In the genomic region with DNA sequence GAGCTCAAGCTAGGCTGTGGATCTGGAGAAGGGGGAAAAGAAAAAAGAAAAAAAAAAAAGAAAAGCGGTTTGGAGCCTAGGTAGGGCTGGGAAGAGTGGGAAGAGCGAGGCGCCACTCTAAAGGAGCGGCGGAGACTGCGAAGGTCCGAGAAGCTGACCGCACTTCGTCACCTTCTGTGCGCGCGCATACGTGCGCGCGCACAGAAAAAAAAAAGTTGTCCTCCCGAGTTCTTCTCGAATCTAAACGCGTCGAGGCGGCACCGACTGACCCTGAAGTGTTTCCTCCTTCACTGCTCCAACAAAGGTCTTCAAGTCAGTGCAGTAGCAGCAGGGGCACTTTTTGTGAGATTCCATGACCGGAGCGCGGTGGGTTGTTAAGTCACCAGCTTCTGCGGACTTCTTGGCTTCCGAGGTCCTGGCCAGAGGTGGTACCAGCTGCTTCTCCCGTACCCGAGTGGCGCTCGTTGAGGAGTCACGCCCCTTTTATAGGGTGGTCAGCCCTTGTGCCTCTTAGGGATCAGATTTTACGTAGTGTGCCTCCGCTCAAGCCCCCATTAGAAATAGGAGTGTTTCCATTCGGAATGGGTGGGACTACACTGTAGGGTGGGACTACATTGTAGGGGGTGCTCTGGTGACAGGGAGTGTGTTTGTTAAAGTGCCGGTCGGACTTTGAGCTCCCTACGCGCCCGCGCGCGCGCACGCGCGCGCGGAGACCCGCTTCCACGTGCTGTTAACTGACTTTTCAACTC, we compare ENCODE assay signal across 9 mouse cellular contexts. TPM values are rescaled to one million over a fixed set of nuclear protein-coding genes. Genes with fewer than 3 reads are reported as not detected.
DNase-seq lines count a peak whose midpoint lies in the region; ATAC-seq and TF ChIP-seq lines count a peak whose summit lies in the region.
"Had no signal": no experiment of that assay in that cellular context is flagged by ENCODE, and none has a peak within 500 bp of the region (broad histone marks: within the 10 kb centered on the region; RNA-seq: fewer than 3 reads in every experiment).

No protein-coding gene starts in this region.

- WGBS in lung, embryonic 14.5 days: 18% methylated on average over 49 of the region's 52 CpGs
- WGBS in embryonic facial prominence, embryonic 13.5 days: 33% methylated on average over 52 of the region's 52 CpGs
- WGBS in intestine, embryonic 14.5 days: 18% methylated on average over 50 of the region's 52 CpGs
- 22% methylated on average over 52 of the region's 52 CpGs for WGBS in neural tube, embryonic 15.5 days

- H3K36me3 ChIP-seq in lung, embryonic 14.5 days (ENCODE audit: insufficient read depth): no peaks in the 10 kb centered on the region
- no peaks in the 10 kb centered on the region for H3K36me3 ChIP-seq in embryonic facial prominence, embryonic 13.5 days
- H3K36me3 ChIP-seq in intestine, embryonic 14.5 days (ENCODE audit: control insufficient read depth, insufficient read depth, low read length): no peaks in the 10 kb centered on the region
- H3K36me3 ChIP-seq in neural tube, embryonic 15.5 days: no peaks in the 10 kb centered on the region

- peak overlapping the region; percentile 41 for H3K4me2 ChIP-seq in lung, embryonic 14.5 days
- peak overlapping the region; percentile 44 for H3K4me2 ChIP-seq in embryonic facial prominence, embryonic 13.5 days
- peak overlapping the region; percentile 25; the same call in 1 of the 2 replicates for H3K4me2 ChIP-seq in intestine, embryonic 14.5 days (ENCODE audit: low read length)
- peak overlapping the region; percentile 23 for H3K4me2 ChIP-seq in neural tube, embryonic 15.5 days

- peak; percentile 21 for DNase-seq in lung, embryonic 14.5 days
- no peak for DNase-seq in lung, postnatal 10 days
- DNase-seq in intestine, embryonic 14.5 days (ENCODE audit: low spot score): no peak
- no peak for DNase-seq in cerebellum, postnatal 14 days
- DNase-seq in adrenal gland, postnatal 4 days (ENCODE audit: low spot score in 2 of 2): no peak
- DNase-seq: kidney, postnatal 25 days; thymus, postnatal 25 days had no signal

- TF ChIP-seq CTCF in lung, embryonic 14.5 days (IDR thresholded peaks at IDR 0.05; ENCODE audit: low read depth): no peak

- 0 out of 2 replicates have a peak, but pooled peaks have one; percentile 25 for ATAC-seq in lung, embryonic 14.5 days (ENCODE audit: insufficient read depth)
- ATAC-seq in embryonic facial prominence, embryonic 13.5 days (ENCODE audit: insufficient number of reproducible peaks, insufficient read depth, low FRiP score, low TSS enrichment, low read depth): 0 out of 2 replicates have a peak, but pooled peaks have one; percentile 52
- no peak for ATAC-seq in intestine, embryonic 14.5 days (replicated peaks; ENCODE audit: low FRiP score, low TSS enrichment, low read depth)
- no peak for ATAC-seq in neural tube, embryonic 15.5 days (ENCODE audit: low FRiP score)

- H3K4me3 ChIP-seq in lung, embryonic 14.5 days (ENCODE audit: low read depth, low read length): peak overlapping the region; percentile 20
- 0 out of 2 replicates have a peak overlapping the region, but pooled peaks have one; percentile 4 for H3K4me3 ChIP-seq in embryonic facial prominence, embryonic 13.5 days
- peak overlapping the region; percentile 18; the same call in 1 of the 2 replicates for H3K4me3 ChIP-seq in intestine, embryonic 14.5 days (ENCODE audit: low read depth, low read length)
- peak overlapping the region; percentile 3; the same call in 1 of the 2 replicates for H3K4me3 ChIP-seq in neural tube, embryonic 15.5 days (replicated peaks)

- H3K27ac ChIP-seq in lung, embryonic 14.5 days (ENCODE audit: low read depth): no peak overlapping the region
- H3K27ac ChIP-seq in embryonic facial prominence, embryonic 13.5 days: no peak overlapping the region
- no peak overlapping the region for H3K27ac ChIP-seq in intestine, embryonic 14.5 days (ENCODE audit: low read depth)
- H3K27ac ChIP-seq in neural tube, embryonic 15.5 days (replicated peaks): no peak overlapping the region

- no peaks in the 10 kb centered on the region for H3K9me3 ChIP-seq in lung, embryonic 14.5 days (ENCODE audit: low read depth, low read length)
- H3K9me3 ChIP-seq in embryonic facial prominence, embryonic 13.5 days: no peaks in the 10 kb centered on the region
- H3K9me3 ChIP-seq in intestine, embryonic 14.5 days (ENCODE audit: control insufficient read depth, low read length): no peaks in the 10 kb centered on the region
- no peaks in the 10 kb centered on the region; the same call in 1 of the 2 replicates for H3K9me3 ChIP-seq in neural tube, embryonic 15.5 days (replicated peaks)

- no peaks in the 10 kb centered on the region for H3K4me1 ChIP-seq in lung, embryonic 14.5 days (ENCODE audit: insufficient read depth)
- no peaks in the 10 kb centered on the region for H3K4me1 ChIP-seq in embryonic facial prominence, embryonic 13.5 days
- no peaks in the 10 kb centered on the region for H3K4me1 ChIP-seq in intestine, embryonic 14.5 days (replicated peaks; ENCODE audit: control insufficient read depth, insufficient read depth, low read length)
- no peaks in the 10 kb centered on the region; the same call in 1 of the 2 replicates for H3K4me1 ChIP-seq in neural tube, embryonic 15.5 days

- H3K9ac ChIP-seq in lung, embryonic 14.5 days: no peak overlapping the region
- H3K9ac ChIP-seq in embryonic facial prominence, embryonic 13.5 days: no peak overlapping the region
- no peak overlapping the region for H3K9ac ChIP-seq in intestine, embryonic 14.5 days (ENCODE audit: low read length)
- H3K9ac ChIP-seq in neural tube, embryonic 15.5 days (replicated peaks): no peak overlapping the region

- H3K27me3 ChIP-seq in lung, embryonic 14.5 days (ENCODE audit: insufficient read depth, low read length): peaks cover 68% of the 10 kb centered on the region
- H3K27me3 ChIP-seq in embryonic facial prominence, embryonic 13.5 days: peaks cover 88% of the 10 kb centered on the region
- H3K27me3 ChIP-seq in intestine, embryonic 14.5 days (replicated peaks; ENCODE audit: control insufficient read depth, insufficient read depth, low read length): peaks cover 84% of the 10 kb centered on the region
- H3K27me3 ChIP-seq in neural tube, embryonic 15.5 days (replicated peaks): peaks cover 65% of the 10 kb centered on the region

RNA-seq across cellular contexts. Expression of gene Esx1, which starts 2.0 kb away (rescaled TPM):
- polyA plus RNA-seq in lung, embryonic 14.5 days (2014; fragmentation: Nextera tagmentation; extraction: Ambion mirVana): not detected in 2 replicates
- polyA plus RNA-seq in embryonic facial prominence, embryonic 13.5 days (2015; fragmentation: Nextera tagmentation; extraction: Ambion mirVana): not detected in 2 replicates
- polyA plus RNA-seq in intestine, embryonic 14.5 days (2014; fragmentation: Nextera tagmentation; extraction: Ambion mirVana): not detected in 2 replicates
- not detected in 2 replicates for polyA plus RNA-seq in neural tube, embryonic 15.5 days (2015; fragmentation: Nextera tagmentation; extraction: Ambion mirVana)
- total RNA-seq in adrenal gland, postnatal 4 days (2021): not detected

Comparison
In these comparisons a context has a peak if more than half of its experiments do, and no peak if none do; other contexts are left out.
1. ATAC-seq: peak in lung, embryonic 14.5 days (single experiment) and embryonic facial prominence, embryonic 13.5 days (single experiment); none in intestine, embryonic 14.5 days (single experiment) and neural tube, embryonic 15.5 days (single experiment).
2. Peak in every context shown above with its lines, with median percentiles within 50 percentile points of each other: H3K4me2 ChIP-seq and H3K4me3 ChIP-seq.